Mouse (Mus musculus): Measurements from ENCODE around the gene Cep126. TPM values are rescaled to one million over a fixed set of nuclear protein-coding genes. Genes with fewer than 3 reads are reported as not detected.

Gene Cep126
- polyA plus RNA-seq, 1 experiment: 2.6 TPM

GRCm38 (mm10) chr9:8114516-8114915 lies 19.6 kb downstream of the Cep126 start:
- WGBS: 95% methylated on average over 5 of the region's 5 CpGs
- no peaks in the 10 kb centered on the region for H3K27me3 ChIP-seq (replicated peaks; ENCODE audit: control insufficient read depth, insufficient read depth, low read length)
- no peak overlapping the region for H3K27ac ChIP-seq (ENCODE audit: insufficient read depth, low read depth, low read length)
- H3K4me3 ChIP-seq (ENCODE audit: insufficient read depth, low read depth, low read length): no peak overlapping the region
- no peaks in the 10 kb centered on the region for H3K36me3 ChIP-seq (ENCODE audit: control insufficient read depth, insufficient read depth, low read length)
- TF ChIP-seq POLR2A (IDR thresholded peaks at IDR 0.05; ENCODE audit: low read depth, low read length) (no peak), CTCF (conservative IDR thresholded peaks at IDR 0.05; ENCODE audit: insufficient read depth, insufficient read length, low read depth, low read length) (no peak)
- DNase-seq: no peak
- H3K4me1 ChIP-seq (ENCODE audit: control insufficient read depth, insufficient read depth, low read length): no peaks in the 10 kb centered on the region

- TF ChIP-seq CTCF (conservative IDR thresholded peaks at IDR 0.05; ENCODE audit: insufficient read depth, insufficient read length, low read depth, low read length) (no peak), POLR2A (IDR thresholded peaks at IDR 0.05; ENCODE audit: low read depth, low read length) (no peak)
- H3K4me1 ChIP-seq (ENCODE audit: control insufficient read depth, insufficient read depth, low read length): no peaks in the 10 kb centered on the region
- no peak for DNase-seq
- H3K27ac ChIP-seq (ENCODE audit: insufficient read depth, low read depth, low read length): no peak overlapping the region
- no peaks in the 10 kb centered on the region for H3K27me3 ChIP-seq (replicated peaks; ENCODE audit: control insufficient read depth, insufficient read depth, low read length)
- H3K4me3 ChIP-seq (ENCODE audit: insufficient read depth, low read depth, low read length): no peak overlapping the region
- WGBS: 82% methylated on average over 4 of the region's 4 CpGs
- no peaks in the 10 kb centered on the region for H3K36me3 ChIP-seq (ENCODE audit: control insufficient read depth, insufficient read depth, low read length)
These were observed 31.0 kb downstream of the Cep126 start for GRCm38 (mm10) chr9:8103050-8103449.

GRCm38 (mm10) chr9:8100962-8101361 lies 33.1 kb downstream of the Cep126 start:
- no peak for DNase-seq
- no peak overlapping the region for H3K4me3 ChIP-seq (ENCODE audit: insufficient read depth, low read depth, low read length)
- H3K36me3 ChIP-seq (ENCODE audit: control insufficient read depth, insufficient read depth, low read length): no peaks in the 10 kb centered on the region
- no peaks in the 10 kb centered on the region for H3K27me3 ChIP-seq (replicated peaks; ENCODE audit: control insufficient read depth, insufficient read depth, low read length)
- no peaks in the 10 kb centered on the region for H3K4me1 ChIP-seq (ENCODE audit: control insufficient read depth, insufficient read depth, low read length)
- 81% methylated on average over 6 of the region's 6 CpGs for WGBS
- H3K27ac ChIP-seq (ENCODE audit: insufficient read depth, low read depth, low read length): no peak overlapping the region
- TF ChIP-seq CTCF (conservative IDR thresholded peaks at IDR 0.05; ENCODE audit: insufficient read depth, insufficient read length, low read depth, low read length): no peak
- TF ChIP-seq POLR2A (IDR thresholded peaks at IDR 0.05; ENCODE audit: low read depth, low read length): no peak

GRCm38 (mm10) chr9:8078882-8079281 lies 55.2 kb downstream of the Cep126 start:
- no peaks in the 10 kb centered on the region for H3K27me3 ChIP-seq (replicated peaks; ENCODE audit: control insufficient read depth, insufficient read depth, low read length)
- DNase-seq: no peak
- no peak for TF ChIP-seq POLR2A (IDR thresholded peaks at IDR 0.05; ENCODE audit: low read depth, low read length)
- no peak for TF ChIP-seq CTCF (conservative IDR thresholded peaks at IDR 0.05; ENCODE audit: insufficient read depth, insufficient read length, low read depth, low read length)
- no peaks in the 10 kb centered on the region for H3K4me1 ChIP-seq (ENCODE audit: control insufficient read depth, insufficient read depth, low read length)
- H3K27ac ChIP-seq (ENCODE audit: insufficient read depth, low read depth, low read length): no peak overlapping the region
- no peaks in the 10 kb centered on the region for H3K36me3 ChIP-seq (ENCODE audit: control insufficient read depth, insufficient read depth, low read length)
- WGBS: 87% methylated on average over 5 of the region's 5 CpGs
- H3K4me3 ChIP-seq (ENCODE audit: insufficient read depth, low read depth, low read length): no peak overlapping the region

- TF ChIP-seq CTCF (conservative IDR thresholded peaks at IDR 0.05; ENCODE audit: insufficient read depth, insufficient read length, low read depth, low read length): peak; percentile 55
- TF ChIP-seq POLR2A (IDR thresholded peaks at IDR 0.05; ENCODE audit: low read depth, low read length): no peak
- no peak overlapping the region for H3K27ac ChIP-seq (ENCODE audit: insufficient read depth, low read depth, low read length)
- no peak overlapping the region for H3K4me3 ChIP-seq (ENCODE audit: insufficient read depth, low read depth, low read length)
- DNase-seq: peak; percentile 60
- no peaks in the 10 kb centered on the region for H3K4me1 ChIP-seq (ENCODE audit: control insufficient read depth, insufficient read depth, low read length)
- H3K27me3 ChIP-seq (replicated peaks; ENCODE audit: control insufficient read depth, insufficient read depth, low read length): no peaks in the 10 kb centered on the region
- H3K36me3 ChIP-seq (ENCODE audit: control insufficient read depth, insufficient read depth, low read length): no peaks in the 10 kb centered on the region
These were observed 59.7 kb downstream of the Cep126 start for GRCm38 (mm10) chr9:8074345-8074744.

- Histone ChIP-seq H3K27me3 (replicated peaks; ENCODE audit: control insufficient read depth, insufficient read depth, low read length) (no peaks in the 10 kb centered on the region), H3K36me3 (ENCODE audit: control insufficient read depth, insufficient read depth, low read length) (no peaks in the 10 kb centered on the region), H3K27ac (ENCODE audit: insufficient read depth, low read depth, low read length) (no peak overlapping the region), H3K4me1 (ENCODE audit: control insufficient read depth, insufficient read depth, low read length) (no peaks in the 10 kb centered on the region), H3K4me3 (ENCODE audit: insufficient read depth, low read depth, low read length) (no peak overlapping the region)
- TF ChIP-seq POLR2A (IDR thresholded peaks at IDR 0.05; ENCODE audit: low read depth, low read length) (no peak), CTCF (conservative IDR thresholded peaks at IDR 0.05; ENCODE audit: insufficient read depth, insufficient read length, low read depth, low read length) (no peak)
- no peak for DNase-seq
- 89% methylated on average over 3 of the region's 3 CpGs for WGBS
These were observed 60.8 kb downstream of the Cep126 start for GRCm38 (mm10) chr9:8073203-8073755.

GRCm38 (mm10) chr9:8059636-8060035 lies 74.5 kb downstream of the Cep126 start:
- no peak overlapping the region for H3K27ac ChIP-seq (ENCODE audit: insufficient read depth, low read depth, low read length)
- no peak overlapping the region for H3K4me3 ChIP-seq (ENCODE audit: insufficient read depth, low read depth, low read length)
- 72% methylated on average over 3 of the region's 3 CpGs for WGBS
- H3K27me3 ChIP-seq (replicated peaks; ENCODE audit: control insufficient read depth, insufficient read depth, low read length): no peaks in the 10 kb centered on the region
- H3K4me1 ChIP-seq (ENCODE audit: control insufficient read depth, insufficient read depth, low read length): no peaks in the 10 kb centered on the region
- TF ChIP-seq POLR2A (IDR thresholded peaks at IDR 0.05; ENCODE audit: low read depth, low read length) (no peak), CTCF (conservative IDR thresholded peaks at IDR 0.05; ENCODE audit: insufficient read depth, insufficient read length, low read depth, low read length) (no peak)
- H3K36me3 ChIP-seq (ENCODE audit: control insufficient read depth, insufficient read depth, low read length): no peaks in the 10 kb centered on the region
- DNase-seq: no peak
